Mouse (Mus musculus): ENCODE results near the gene Plod2.

Gene Plod2

DNA sequence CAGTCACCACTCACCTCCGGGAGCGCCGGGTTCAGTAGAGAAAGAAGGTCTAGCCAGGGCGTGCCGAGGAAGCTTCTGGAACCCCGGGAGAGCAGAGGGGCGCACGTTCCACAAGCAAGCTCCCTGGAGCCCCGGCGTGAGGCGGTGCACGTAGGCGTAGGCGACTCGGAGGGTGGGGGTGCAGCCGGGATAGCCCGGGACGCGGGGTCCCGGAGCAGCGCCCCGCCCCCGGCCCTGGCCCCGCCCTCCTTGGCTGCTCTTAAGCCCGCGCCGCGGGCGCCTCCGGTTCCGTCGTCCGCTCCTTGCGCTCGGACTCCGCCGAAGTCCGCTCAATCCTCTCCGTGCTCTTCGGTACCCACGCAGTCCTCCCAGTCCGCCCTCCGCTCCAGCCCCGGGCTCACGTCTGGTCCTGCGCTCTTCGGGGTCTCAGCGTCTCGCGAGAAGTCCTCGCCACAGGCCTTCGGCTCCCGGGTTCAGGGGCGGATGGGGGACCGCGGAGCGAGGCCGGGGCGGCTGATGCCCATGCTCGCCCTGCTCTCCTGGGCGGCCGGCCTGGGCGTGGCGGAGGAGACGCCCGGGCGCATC, at the start of gene Plod2:
Gene Plod2, plus strand, starts transcription at position 247 of the 585 bp plus-strand sequence.
- peak; percentile 77 to 84 for DNase-seq

DNA sequence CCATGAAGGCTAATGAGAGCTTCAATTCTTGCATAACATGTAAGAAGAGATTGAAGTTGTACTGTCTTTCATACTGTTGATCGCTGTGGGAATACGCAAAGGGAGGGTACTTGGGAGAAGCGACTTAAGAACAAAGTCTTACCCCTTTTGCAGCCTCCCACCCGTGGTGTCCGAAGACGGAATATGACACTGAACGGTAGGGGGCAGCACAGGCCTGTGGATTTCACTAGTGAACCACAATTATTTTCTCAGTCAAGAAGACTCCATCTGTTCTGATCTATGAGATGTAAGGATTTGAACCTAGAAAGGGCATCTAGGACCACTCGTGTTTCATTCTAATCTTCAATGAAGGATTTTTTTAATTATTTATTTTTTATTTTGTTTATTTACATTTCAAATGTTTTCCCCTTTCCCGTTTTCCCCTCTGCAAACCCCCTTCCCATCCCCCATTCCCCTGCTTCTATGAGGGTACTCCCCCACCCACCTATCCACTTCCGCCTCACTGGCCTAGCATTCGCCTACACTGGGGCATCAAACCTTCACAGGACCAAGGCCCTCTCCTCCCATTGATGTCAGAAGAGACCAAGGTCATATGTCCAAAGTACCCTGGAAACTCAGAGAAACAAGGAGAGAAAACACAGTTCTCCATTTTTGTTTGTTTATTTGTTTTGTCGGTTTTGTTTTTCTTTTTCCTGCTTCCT, 42.2 kb upstream of the Plod2 start:
- peak; percentile 72 to 87 for DNase-seq

- no peak for DNase-seq
Measured at GRCm38 (mm10) chr9:92504256-92504655, 37.8 kb upstream of the Plod2 start.

GRCm38 (mm10) chr9:92504889-92505288, 37.1 kb upstream of the Plod2 start:
- DNase-seq: no peak

GRCm38 (mm10) chr9:92511696-92512095, 30.3 kb upstream of the Plod2 start:
- no peak for DNase-seq

GRCm38 (mm10) chr9:92517036-92517435, 25.0 kb upstream of the Plod2 start:
- DNase-seq: no peak

GRCm38 (mm10) chr9:92520751-92521150, 21.3 kb upstream of the Plod2 start:
- no peak for DNase-seq

GRCm38 (mm10) chr9:92524506-92524905, 17.5 kb upstream of the Plod2 start:
- DNase-seq: no peak

GRCm38 (mm10) chr9:92530055-92530454, 12.0 kb upstream of the Plod2 start:
- DNase-seq: no peak

- no peak for DNase-seq
Measured at GRCm38 (mm10) chr9:92537735-92538134, 4.3 kb upstream of the Plod2 start.

DNA sequence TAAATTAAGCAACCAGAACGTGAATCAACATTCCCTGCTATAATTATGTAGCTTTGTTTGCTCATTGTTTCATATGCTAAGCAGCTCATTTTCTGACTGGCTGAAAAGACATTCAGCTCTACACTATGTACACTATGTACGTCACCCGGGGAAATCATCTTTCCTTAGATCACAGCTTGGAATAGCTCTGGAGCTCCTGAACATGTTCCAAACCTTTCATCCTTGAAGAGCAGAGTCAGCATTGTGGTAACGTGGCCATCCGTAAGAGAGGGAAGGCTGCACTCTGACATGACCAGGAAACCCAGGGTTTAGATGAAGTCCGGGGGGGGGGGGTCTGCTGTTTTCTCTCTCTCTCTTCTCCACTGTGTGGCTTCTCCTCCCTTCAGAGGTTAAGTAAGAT, 3.8 kb upstream of the Plod2 start:
- DNase-seq: no peak

GRCm38 (mm10) chr9:92542591-92543416, 781 bp downstream of the Plod2 start:
- DNase-seq: peak; percentile 47 to 57

DNA sequence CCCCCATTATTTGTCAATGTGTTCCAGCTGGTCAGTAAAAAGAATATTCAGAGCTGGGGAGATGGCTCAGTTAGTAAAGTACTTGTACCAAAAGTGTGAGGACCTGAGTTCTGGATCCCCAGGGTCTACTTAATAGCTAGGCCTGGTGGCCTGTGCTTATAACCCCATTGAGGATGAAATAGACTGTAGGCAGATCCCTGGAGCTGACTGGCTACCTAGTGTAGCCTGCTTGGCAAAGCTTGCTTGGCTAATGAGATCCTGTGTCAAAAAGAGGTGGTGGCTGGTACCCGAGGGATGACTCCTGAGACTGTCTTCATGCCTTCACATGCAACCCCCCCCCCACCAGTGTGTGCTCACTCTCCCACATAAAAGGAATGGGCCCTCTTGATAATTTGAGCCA, 2.1 kb downstream of the Plod2 start:
- DNase-seq: no peak

DNA sequence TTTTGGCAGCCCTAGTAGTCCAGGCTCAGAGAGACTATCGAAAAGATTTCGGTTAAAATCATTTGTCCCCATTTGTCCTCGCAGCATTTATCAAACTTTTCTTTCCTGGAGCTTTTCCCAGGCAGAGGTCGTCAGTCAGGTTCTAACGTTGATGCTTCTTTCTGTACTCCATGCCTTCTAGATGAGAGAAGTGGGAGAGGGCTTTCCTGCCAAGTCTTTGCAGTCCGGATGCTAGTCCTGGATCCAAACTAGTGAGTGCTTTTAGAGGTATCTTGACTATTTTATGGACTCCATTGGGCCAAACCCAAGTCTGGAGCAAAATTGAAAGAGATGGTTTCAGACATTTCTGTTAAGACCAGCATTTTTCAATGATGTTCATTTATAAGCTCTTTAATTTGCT, 3.0 kb downstream of the Plod2 start:
- DNase-seq: no peak

DNA sequence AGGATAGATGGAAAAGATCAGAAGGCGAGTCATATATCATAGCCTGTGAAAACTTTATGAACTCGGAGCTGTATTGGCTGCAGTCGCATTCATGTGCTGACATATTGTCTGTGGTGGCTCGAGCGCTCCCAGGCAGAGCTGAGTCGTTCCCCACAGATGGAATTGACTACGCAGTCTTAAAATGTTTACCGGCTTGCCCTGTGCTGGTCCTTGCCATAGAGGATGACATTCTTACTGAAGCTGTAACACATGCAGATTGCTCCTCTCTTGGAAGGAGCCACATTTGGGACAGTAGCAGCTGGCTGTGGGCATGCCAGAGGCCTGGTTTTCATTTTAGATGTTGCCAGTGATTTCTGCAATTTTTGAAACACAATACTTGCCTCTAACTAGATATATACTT, 4.4 kb downstream of the Plod2 start:
- DNase-seq: no peak

DNA sequence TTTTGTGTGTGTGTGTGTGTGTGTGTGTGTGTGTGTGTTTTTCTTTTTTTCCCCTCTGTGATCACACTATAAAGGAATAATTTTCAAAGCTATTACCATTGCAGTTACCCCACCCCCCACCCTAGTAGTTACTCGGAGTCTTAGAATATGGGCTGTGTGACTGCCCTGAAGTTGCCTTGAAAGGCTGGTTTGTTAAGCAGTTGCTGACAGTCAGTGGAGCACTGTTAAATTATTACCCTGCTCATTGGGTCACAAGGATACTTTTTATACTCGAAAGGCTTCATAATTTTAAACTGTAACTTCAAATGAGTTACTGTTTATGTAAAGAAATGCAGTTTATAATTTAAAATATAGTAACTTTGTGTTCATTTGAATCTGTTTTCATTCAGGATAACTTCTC, 5.1 kb downstream of the Plod2 start:
- no peak for DNase-seq

GRCm38 (mm10) chr9:92547821-92548220, 5.8 kb downstream of the Plod2 start:
- no peak for DNase-seq

DNA sequence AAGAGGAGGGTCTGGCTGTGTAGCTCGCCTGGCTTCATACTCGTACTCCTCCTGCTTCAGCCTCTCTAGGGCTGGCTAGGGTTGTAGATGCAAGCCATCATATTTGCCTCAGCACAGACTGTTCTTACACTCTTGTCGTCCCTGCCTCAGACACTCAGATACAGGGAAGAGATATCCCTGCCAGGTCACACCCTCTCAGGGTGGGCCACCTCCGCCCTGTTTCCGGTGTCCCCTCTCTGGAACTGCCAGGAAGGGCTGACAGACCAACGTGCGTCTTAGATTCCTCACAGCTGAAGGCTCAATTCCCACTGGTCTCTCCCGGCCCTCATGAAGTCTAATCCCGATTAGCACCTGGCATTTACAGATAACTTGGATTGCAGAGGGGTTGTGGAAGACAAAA, 6.6 kb downstream of the Plod2 start:
- peak in 1 of 2 experiments; percentile 43 for DNase-seq

DNA sequence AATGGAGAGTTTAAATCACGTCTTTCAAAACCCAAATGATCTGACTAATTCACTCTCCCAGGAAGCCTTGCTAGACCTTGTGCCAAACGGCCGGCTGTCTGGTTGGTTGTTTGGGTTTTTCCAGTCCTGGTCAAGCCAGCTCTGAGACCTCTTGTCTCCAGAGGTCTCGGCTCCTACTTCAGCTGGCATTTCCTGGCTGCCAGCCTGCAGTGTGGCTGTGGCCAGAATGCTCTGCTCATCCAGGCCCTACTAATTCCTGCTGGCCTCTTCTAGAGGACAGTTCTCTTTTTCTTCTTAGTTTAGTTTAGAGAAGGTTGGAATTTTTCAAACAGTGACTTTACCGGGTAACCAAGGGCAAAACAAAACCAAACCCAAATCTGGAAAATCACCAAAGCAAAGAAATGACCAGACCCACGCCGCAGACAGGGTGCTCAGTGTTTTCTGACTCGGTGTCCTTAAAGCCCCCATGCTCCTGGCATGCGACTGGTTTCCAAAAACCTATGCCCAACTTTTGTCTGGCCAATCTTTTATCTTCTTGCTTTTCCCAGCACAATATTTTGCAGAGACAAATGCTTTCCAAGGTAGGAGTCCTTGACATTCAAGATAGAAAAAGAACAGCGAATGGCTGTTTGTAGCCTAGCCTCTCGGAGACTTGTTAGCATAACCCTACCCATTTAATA, 7.9 kb downstream of the Plod2 start:
- DNase-seq: peak in 1 of 2 experiments; percentile 61

- no peak for DNase-seq
Measured at GRCm38 (mm10) chr9:92550981-92551380, 9.0 kb downstream of the Plod2 start.

DNA sequence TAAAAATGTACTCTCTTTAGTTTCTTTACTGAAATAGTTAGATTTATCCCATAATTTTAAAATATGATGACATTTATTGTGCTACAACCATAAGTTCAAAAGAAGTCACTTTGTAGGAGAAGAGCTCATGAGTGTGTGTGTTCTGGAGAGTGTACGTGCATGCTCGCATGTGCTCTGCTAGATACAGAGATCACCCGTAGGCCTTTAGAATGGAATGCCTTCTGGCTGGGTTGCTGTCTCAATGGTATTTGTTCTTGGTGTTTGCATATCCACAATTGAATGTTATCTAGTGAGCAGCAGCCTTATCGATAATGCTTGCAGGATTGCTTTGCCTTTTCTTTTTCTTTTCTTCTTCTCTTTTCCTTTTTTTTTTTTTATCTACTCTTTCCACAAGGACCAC, 9.6 kb downstream of the Plod2 start:
- DNase-seq: no peak

- DNase-seq: no peak
Measured at GRCm38 (mm10) chr9:92552691-92553090, 10.7 kb downstream of the Plod2 start.
